Mouse (Mus musculus): Measurements from ENCODE around the gene Cxcr2. TPM values are rescaled to one million over a fixed set of nuclear protein-coding genes. Genes with fewer than 3 reads are reported as not detected.

The Cxcr2 gene
- total RNA-seq, 1 experiment from 2014 or later, result 9.0 TPM

Other genes with a start within 250 kb of the Cxcr2 start
- 16.1 and 39.1 TPM in 2 replicates for gene Tns1, start 29.5 kb upstream of the Cxcr2 start, total RNA-seq (2017)
- 2.3 and 2.7 TPM in 2 replicates for gene Rufy4, start 28.4 kb upstream of the Cxcr2 start, total RNA-seq (2017)
- gene Cxcr1, start 40.6 kb downstream of the Cxcr2 start, total RNA-seq (2017), result 0.15 and 0.56 TPM in 2 replicates
- 345 and 397 TPM in 2 replicates for gene Arpc2, start 82.1 kb downstream of the Cxcr2 start, total RNA-seq (2017)
- 0.15 TPM in 1 of 2 replicates, not detected in the other for gene Gpbar1, start 124.6 kb downstream of the Cxcr2 start, total RNA-seq (2017)
- gene Aamp, start 130.7 kb downstream of the Cxcr2 start, total RNA-seq (2017), result 115 and 150 TPM in 2 replicates
- gene Pnkd, start 130.9 kb downstream of the Cxcr2 start, total RNA-seq (2017), result 12.3 and 29.0 TPM in 2 replicates
- gene Tmbim1, start 151.6 kb downstream of the Cxcr2 start, total RNA-seq (2017), result 29.9 and 36.7 TPM in 2 replicates
- gene Catip, start 208.1 kb downstream of the Cxcr2 start, total RNA-seq (2017), result 1.3 TPM in 1 of 2 replicates, not detected in the other
- gene Slc11a1, start 221.2 kb downstream of the Cxcr2 start, total RNA-seq (2017), result 3.2 TPM in 1 of 2 replicates, not detected in the other
- 38.1 and 40.0 TPM in 2 replicates for gene Ctdsp1, start 237.5 kb downstream of the Cxcr2 start, total RNA-seq (2017)